Mouse (Mus musculus) skeletal muscle tissue, adult 2 months (tissue): ENCODE measurements around the gene Ccnjl.

Experiments
- DNase-seq: peaks from one replicate; pipeline ENCODE4 v3.0.0-alpha.2; 2012; ENCODE audit warnings: low read depth, low spot score

Ccnjl gene

GRCm38 (mm10) chr11:43520521-43520920 is 8.1 kb upstream of the Ccnjl start:
- no peak for DNase-seq

GRCm38 (mm10) chr11:43528078-43528682 is 404 bp upstream of the Ccnjl start:
- DNase-seq, result no peak

- no peak for DNase-seq
Measured at GRCm38 (mm10) chr11:43530043-43530442, 1.5 kb downstream of the Ccnjl start.

- no peak for DNase-seq
Measured at GRCm38 (mm10) chr11:43531619-43532018, 3.0 kb downstream of the Ccnjl start.

- no peak for DNase-seq
Measured at GRCm38 (mm10) chr11:43537074-43537473, 8.5 kb downstream of the Ccnjl start.

GRCm38 (mm10) chr11:43539863-43540262 is 11.3 kb downstream of the Ccnjl start:
- no peak for DNase-seq

GRCm38 (mm10) chr11:43543711-43544466 is 15.3 kb downstream of the Ccnjl start:
- no peak for DNase-seq

- no peak for DNase-seq
Measured at GRCm38 (mm10) chr11:43544819-43545218, 16.2 kb downstream of the Ccnjl start.

- no peak for DNase-seq
Measured at GRCm38 (mm10) chr11:43545873-43546475, 17.4 kb downstream of the Ccnjl start.

GRCm38 (mm10) chr11:43546678-43547077 is 18.1 kb downstream of the Ccnjl start:
- no peak for DNase-seq

- no peak for DNase-seq
Measured at GRCm38 (mm10) chr11:43548148-43548547, 19.6 kb downstream of the Ccnjl start.

GRCm38 (mm10) chr11:43548657-43549435 is 20.3 kb downstream of the Ccnjl start:
- no peak for DNase-seq

GRCm38 (mm10) chr11:43549701-43550100 is 21.1 kb downstream of the Ccnjl start:
- DNase-seq, result peak; percentile 64

GRCm38 (mm10) chr11:43551756-43552155 is 23.2 kb downstream of the Ccnjl start:
- no peak for DNase-seq

GRCm38 (mm10) chr11:43552675-43553074 is 24.1 kb downstream of the Ccnjl start:
- DNase-seq, result no peak

- no peak for DNase-seq
Measured at GRCm38 (mm10) chr11:43556538-43556937, 28.0 kb downstream of the Ccnjl start.

- no peak for DNase-seq
Measured at GRCm38 (mm10) chr11:43559515-43560292, 31.1 kb downstream of the Ccnjl start.

- DNase-seq, result no peak
Measured at GRCm38 (mm10) chr11:43563654-43564244, 35.2 kb downstream of the Ccnjl start.

GRCm38 (mm10) chr11:43565414-43565813 is 36.8 kb downstream of the Ccnjl start:
- no peak for DNase-seq

- no peak for DNase-seq
Measured at GRCm38 (mm10) chr11:43565852-43566251, 37.3 kb downstream of the Ccnjl start.

- no peak for DNase-seq
Measured at GRCm38 (mm10) chr11:43566696-43567095, 38.1 kb downstream of the Ccnjl start.
